Mouse (Mus musculus): ENCODE measurements around the gene Crip3. TPM values are rescaled to one million over a fixed set of nuclear protein-coding genes. Genes with fewer than 3 reads are reported as not detected.
A peak's percentile ranks its signal among the peaks of the same experiment; 100 is the strongest.

Gene Crip3
- 0.92 TPM in 1 of 2 replicates, not detected in the other for polyA plus RNA-seq (2015; fragmentation: Nextera tagmentation; extraction: Ambion mirVana)

GRCm38 (mm10) chr17:46428761-46429414, at the start of gene Crip3:
Crip3 (plus strand) TSS chr17:46428926.
- 0 out of 2 replicates have a peak, but pooled peaks cover 6% of the 10 kb centered on the region for H3K4me1 ChIP-seq (replicated peaks)
- no peaks in the 10 kb centered on the region for H3K9me3 ChIP-seq
- no peak within 1 kb of the TSS for H3K9ac ChIP-seq
- H3K4me3 ChIP-seq (replicated peaks), result 0 out of 2 replicates have a peak within 1 kb of the TSS, but pooled peaks have one; percentile 10
- ATAC-seq, result 0 out of 2 replicates have a peak, but pooled peaks have one; percentile 58
- no peaks in the 10 kb centered on the region for H3K36me3 ChIP-seq
- H3K4me2 ChIP-seq (replicated peaks), result peak within 1 kb of the TSS; percentile 48
- H3K27ac ChIP-seq, result no peak within 1 kb of the TSS
- 8% methylated on average over 18 of the region's 18 CpGs for WGBS
- H3K27me3 ChIP-seq (replicated peaks), result no peaks in the 10 kb centered on the region; the same call in 1 of the 2 replicates

- Histone ChIP-seq H3K36me3 (0 out of 2 replicates have a peak, but pooled peaks cover 2% of the 10 kb centered on the region), H3K4me2 (replicated peaks) (peak within 1 kb of the TSS; percentile 81), H3K9me3 (no peaks in the 10 kb centered on the region), H3K9ac (peak within 1 kb of the TSS; percentile 96), H3K27me3 (replicated peaks) (no peaks in the 10 kb centered on the region), H3K27ac (peak within 1 kb of the TSS; percentile 86), H3K4me1 (replicated peaks) (peaks cover 7% of the 10 kb centered on the region), H3K4me3 (replicated peaks) (peak within 1 kb of the TSS; percentile 97)
- peak; percentile 100 for ATAC-seq
- WGBS, result under 1% methylated on average over 79 of the region's 105 CpGs
These were observed 45.2 kb upstream of the Crip3 start, which contains the start of gene Zfp318 for GRCm38 (mm10) chr17:46383294-46384060. Zfp318 (plus strand) TSS chr17:46383731.

- Histone ChIP-seq H3K4me2 (replicated peaks) (peak overlapping the region; percentile 81), H3K9ac (peak overlapping the region; percentile 96), H3K27me3 (replicated peaks) (no peaks in the 10 kb centered on the region), H3K4me3 (replicated peaks) (peak overlapping the region; percentile 97), H3K27ac (peak overlapping the region; percentile 86), H3K4me1 (replicated peaks) (peaks cover 7% of the 10 kb centered on the region), H3K9me3 (no peaks in the 10 kb centered on the region), H3K36me3 (0 out of 2 replicates have a peak, but pooled peaks cover 2% of the 10 kb centered on the region)
- no peak; the same call in 1 of the 2 replicates for ATAC-seq
- WGBS, result under 1% methylated on average over 70 of the region's 70 CpGs
These were observed 44.5 kb upstream of the Crip3 start for GRCm38 (mm10) chr17:46384061-46384801.

DNA sequence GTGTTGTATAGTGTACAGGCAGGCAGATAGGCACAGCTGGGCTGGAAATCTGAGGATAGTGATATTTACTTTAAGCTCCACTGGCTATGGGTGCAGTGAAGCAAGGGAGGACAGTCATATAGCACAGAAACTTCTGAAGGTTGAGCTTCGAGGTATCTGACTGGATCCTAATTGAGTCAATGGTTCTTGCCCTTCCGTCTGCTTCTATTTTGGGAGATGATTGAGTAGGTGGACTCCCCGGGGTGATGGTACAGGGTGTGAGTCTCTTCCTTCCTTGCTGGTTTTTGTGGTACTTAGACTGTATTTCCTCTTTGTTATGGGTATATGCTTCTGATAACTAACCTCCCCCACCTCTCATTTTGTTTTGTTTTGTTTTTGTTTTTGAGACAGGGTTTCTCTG, 40.5 kb upstream of the Crip3 start:
- no peak overlapping the region for H3K4me2 ChIP-seq (replicated peaks)
- 0 out of 2 replicates have a peak, but pooled peaks cover 6% of the 10 kb centered on the region for H3K36me3 ChIP-seq
- no peaks in the 10 kb centered on the region for H3K27me3 ChIP-seq (replicated peaks)
- ATAC-seq, result no peak
- no peak overlapping the region for H3K4me3 ChIP-seq (replicated peaks)
- no peak overlapping the region for H3K27ac ChIP-seq
- H3K4me1 ChIP-seq (replicated peaks), result peaks cover 7% of the 10 kb centered on the region
- H3K9me3 ChIP-seq, result no peaks in the 10 kb centered on the region
- WGBS, result 87% methylated on average over 3 of the region's 3 CpGs
- no peak overlapping the region for H3K9ac ChIP-seq

DNA sequence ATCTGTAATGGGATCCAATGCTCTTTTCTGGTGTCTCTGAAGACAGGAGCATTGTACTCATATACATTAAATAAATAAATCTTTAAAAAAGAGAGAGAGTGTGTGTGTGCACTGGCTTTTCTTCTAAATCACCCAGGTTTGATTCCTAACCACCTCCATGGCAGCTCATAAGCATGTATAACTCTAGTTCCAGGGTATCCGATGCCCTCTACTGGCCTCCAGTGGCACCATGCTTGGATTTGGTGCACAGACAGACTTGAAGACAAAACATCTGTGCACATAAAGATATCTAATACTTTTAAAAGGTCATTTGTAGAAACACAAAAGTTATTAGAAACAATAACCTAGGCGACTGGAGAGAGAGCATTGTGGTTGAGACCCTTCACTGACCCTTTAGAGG, 35.7 kb upstream of the Crip3 start:
- Histone ChIP-seq H3K4me3 (replicated peaks) (no peak overlapping the region), H3K4me2 (replicated peaks) (no peak overlapping the region), H3K27ac (no peak overlapping the region), H3K9ac (no peak overlapping the region), H3K36me3 (0 out of 2 replicates have a peak, but pooled peaks cover 6% of the 10 kb centered on the region), H3K4me1 (replicated peaks) (no peaks in the 10 kb centered on the region), H3K9me3 (no peaks in the 10 kb centered on the region), H3K27me3 (replicated peaks) (no peaks in the 10 kb centered on the region)
- no peak for ATAC-seq
- 49% methylated on average over 2 of the region's 2 CpGs for WGBS

GRCm38 (mm10) chr17:46394631-46395030, 34.1 kb upstream of the Crip3 start:
- ATAC-seq, result no peak
- Histone ChIP-seq H3K9me3 (no peaks in the 10 kb centered on the region), H3K27me3 (replicated peaks) (no peaks in the 10 kb centered on the region), H3K4me1 (replicated peaks) (no peaks in the 10 kb centered on the region), H3K36me3 (0 out of 2 replicates have a peak, but pooled peaks cover 3% of the 10 kb centered on the region), H3K4me2 (replicated peaks) (no peak overlapping the region), H3K4me3 (replicated peaks) (no peak overlapping the region), H3K27ac (no peak overlapping the region), H3K9ac (no peak overlapping the region)
- WGBS, result 85% methylated on average over 1 of the region's 1 CpGs

GRCm38 (mm10) chr17:46408478-46408877, 20.2 kb upstream of the Crip3 start:
- Histone ChIP-seq H3K4me3 (replicated peaks) (no peak overlapping the region), H3K27me3 (replicated peaks) (no peaks in the 10 kb centered on the region), H3K4me2 (replicated peaks) (no peak overlapping the region), H3K4me1 (replicated peaks) (no peaks in the 10 kb centered on the region), H3K9ac (no peak overlapping the region), H3K36me3 (peaks cover 29% of the 10 kb centered on the region), H3K9me3 (no peaks in the 10 kb centered on the region), H3K27ac (no peak overlapping the region)
- WGBS, result 28% methylated on average over 3 of the region's 3 CpGs
- ATAC-seq, result no peak

DNA sequence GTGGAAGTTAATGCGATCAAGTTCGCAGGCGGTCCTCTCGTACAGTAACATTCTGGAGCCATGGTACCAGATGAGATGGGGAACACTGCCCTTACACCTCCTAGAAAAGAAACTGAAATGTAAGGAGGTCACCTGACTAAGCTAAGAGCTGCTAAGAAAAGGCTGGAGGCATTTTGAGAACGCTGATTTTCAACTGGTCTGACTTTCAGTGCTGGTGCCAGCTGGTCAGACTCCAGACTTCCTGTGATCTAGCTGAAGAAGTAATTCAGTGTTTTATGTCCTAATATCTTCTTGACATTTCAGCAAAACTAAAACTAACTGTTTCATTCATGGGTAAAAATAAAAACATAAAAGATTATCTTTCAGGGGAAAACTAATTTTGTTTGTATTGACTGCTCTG, 10.1 kb upstream of the Crip3 start:
- no peak overlapping the region for H3K4me3 ChIP-seq (replicated peaks)
- no peak overlapping the region for H3K9ac ChIP-seq
- H3K27ac ChIP-seq, result no peak overlapping the region
- no peak for ATAC-seq
- H3K9me3 ChIP-seq, result no peaks in the 10 kb centered on the region
- no peaks in the 10 kb centered on the region for H3K4me1 ChIP-seq (replicated peaks)
- 78% methylated on average over 5 of the region's 5 CpGs for WGBS
- no peaks in the 10 kb centered on the region for H3K36me3 ChIP-seq
- no peak overlapping the region for H3K4me2 ChIP-seq (replicated peaks)
- no peaks in the 10 kb centered on the region for H3K27me3 ChIP-seq (replicated peaks)

GRCm38 (mm10) chr17:46419717-46420116, 9.0 kb upstream of the Crip3 start:
- H3K9me3 ChIP-seq, result no peaks in the 10 kb centered on the region
- no peaks in the 10 kb centered on the region for H3K27me3 ChIP-seq (replicated peaks)
- no peaks in the 10 kb centered on the region for H3K36me3 ChIP-seq
- ATAC-seq, result no peak
- no peak overlapping the region for H3K4me2 ChIP-seq (replicated peaks)
- H3K4me1 ChIP-seq (replicated peaks), result no peaks in the 10 kb centered on the region
- H3K27ac ChIP-seq, result no peak overlapping the region
- H3K4me3 ChIP-seq (replicated peaks), result no peak overlapping the region
- no peak overlapping the region for H3K9ac ChIP-seq

GRCm38 (mm10) chr17:46426496-46426895, 2.2 kb upstream of the Crip3 start:
- H3K27me3 ChIP-seq (replicated peaks), result no peaks in the 10 kb centered on the region
- no peak overlapping the region for H3K9ac ChIP-seq
- H3K36me3 ChIP-seq, result no peaks in the 10 kb centered on the region
- 0 out of 2 replicates have a peak, but pooled peaks cover 4% of the 10 kb centered on the region for H3K4me1 ChIP-seq (replicated peaks)
- H3K9me3 ChIP-seq, result no peaks in the 10 kb centered on the region
- no peak overlapping the region for H3K4me3 ChIP-seq (replicated peaks)
- ATAC-seq, result no peak
- H3K4me2 ChIP-seq (replicated peaks), result no peak overlapping the region
- H3K27ac ChIP-seq, result no peak overlapping the region

- H3K27ac ChIP-seq, result no peak overlapping the region
- peak overlapping the region; percentile 13; the same call in 1 of the 2 replicates for H3K4me3 ChIP-seq (replicated peaks)
- no peaks in the 10 kb centered on the region for H3K9me3 ChIP-seq
- ATAC-seq, result peak; percentile 69
- peaks cover 9% of the 10 kb centered on the region; the same call in 1 of the 2 replicates for H3K27me3 ChIP-seq (replicated peaks)
- H3K36me3 ChIP-seq, result no peaks in the 10 kb centered on the region
- 4% methylated on average over 17 of the region's 17 CpGs for WGBS
- 0 out of 2 replicates have a peak, but pooled peaks cover 5% of the 10 kb centered on the region for H3K4me1 ChIP-seq (replicated peaks)
- peak overlapping the region; percentile 55 for H3K4me2 ChIP-seq (replicated peaks)
- H3K9ac ChIP-seq, result no peak overlapping the region
These were observed 4.9 kb downstream of the Crip3 start for GRCm38 (mm10) chr17:46433627-46434026.
